Mouse (Mus musculus) ovary, postnatal 36 days (tissue): ENCODE results near the gene Shf.
A peak's percentile ranks its signal among the peaks of the same experiment; 100 is the strongest.

Experiments used
- DNase-seq: peaks from one replicate; pipeline ENCODE4 v3.0.0; 2022; ENCODE audit warnings: low spot score, mixed read lengths

The Shf gene

DNA sequence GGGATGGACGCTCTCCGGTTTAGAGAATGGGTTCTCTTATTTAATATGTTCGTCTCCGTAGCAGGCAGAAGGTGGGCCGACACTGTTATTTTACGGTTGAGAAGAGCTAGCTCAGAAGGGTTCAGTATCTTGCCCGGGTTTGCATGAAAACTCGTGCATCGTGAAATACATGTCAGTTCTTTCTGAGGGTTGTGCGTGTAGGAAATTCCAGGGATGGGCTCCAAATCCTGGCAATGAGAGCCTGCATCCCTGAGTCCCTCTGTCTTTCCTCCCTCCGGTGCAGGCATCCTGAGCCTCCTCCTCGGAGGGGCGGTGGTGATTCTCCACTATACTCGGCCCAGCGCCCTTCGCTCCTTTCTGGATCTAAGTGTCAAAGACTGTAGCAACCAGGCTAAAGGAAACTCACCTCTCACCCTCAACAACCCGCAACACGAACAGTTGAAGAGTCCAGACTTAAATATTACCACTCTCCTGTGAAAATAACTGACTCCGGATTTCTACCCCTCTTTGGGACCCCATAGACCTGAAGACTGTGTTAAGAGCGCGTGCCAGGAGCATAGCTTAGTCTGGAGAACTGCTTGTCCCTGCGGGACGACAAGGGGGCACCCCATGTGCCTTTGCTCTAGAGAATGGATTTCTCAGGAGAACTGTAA lies 66.9 kb downstream of the Shf start:
- DNase-seq: no peak

DNA sequence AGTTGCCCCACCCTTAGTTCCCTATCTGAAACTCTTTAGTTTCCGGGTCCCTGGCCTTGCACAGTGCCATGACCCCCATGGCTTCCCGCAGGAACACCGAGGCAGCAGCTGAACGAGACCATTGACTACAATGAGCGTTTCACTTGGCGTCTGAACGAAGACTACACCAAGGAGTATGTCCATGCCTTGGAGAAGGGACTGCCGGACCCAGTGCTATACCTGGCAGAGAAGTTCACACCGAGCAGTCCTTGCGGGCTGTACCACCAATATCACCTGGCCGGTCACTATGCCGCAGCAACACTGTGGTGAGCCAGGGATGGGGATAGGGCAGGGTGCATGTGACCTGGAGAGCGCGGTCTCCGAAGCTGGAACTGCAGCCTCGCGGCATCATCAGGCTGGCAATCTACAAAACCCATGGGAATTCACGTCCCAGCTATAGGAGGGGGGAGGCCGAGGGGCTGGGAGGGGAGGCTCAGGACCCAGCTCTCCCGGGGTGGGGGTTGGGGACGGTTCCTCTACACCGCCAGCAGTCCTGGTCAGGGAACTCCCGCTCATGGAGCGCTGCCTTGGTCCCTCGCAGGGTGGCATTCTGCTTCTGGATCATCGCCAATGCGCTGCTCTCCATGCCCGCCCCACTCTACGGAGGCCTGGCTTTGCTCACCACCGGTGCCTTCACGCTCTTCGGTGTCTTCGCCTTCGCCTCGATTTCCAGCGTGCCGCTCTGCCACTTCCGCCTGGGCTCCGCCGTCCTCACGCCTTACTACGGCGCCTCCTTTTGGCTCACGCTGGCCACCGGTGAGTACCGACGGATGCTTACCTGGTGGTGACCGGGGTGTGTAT lies 67.7 kb downstream of the Shf start:
- DNase-seq: peak; percentile 38

DNA sequence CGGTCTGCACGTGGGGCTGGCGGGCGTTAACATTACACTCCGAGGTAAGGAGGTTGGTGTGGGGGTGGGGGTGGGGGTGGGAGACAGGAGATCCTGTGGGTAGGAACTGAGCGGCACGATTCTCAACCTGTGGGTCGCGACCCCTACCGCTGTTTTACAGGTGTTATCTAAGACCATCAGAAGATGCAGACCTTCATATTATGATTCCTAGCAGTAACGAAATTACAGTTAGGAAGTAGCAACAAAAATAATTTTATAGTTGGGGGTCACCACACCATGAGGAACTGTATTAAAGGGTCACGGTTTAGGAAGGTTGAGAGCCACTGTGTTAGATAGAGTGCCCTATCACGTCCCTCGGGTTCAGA lies 68.3 kb downstream of the Shf start:
- DNase-seq: no peak

DNA sequence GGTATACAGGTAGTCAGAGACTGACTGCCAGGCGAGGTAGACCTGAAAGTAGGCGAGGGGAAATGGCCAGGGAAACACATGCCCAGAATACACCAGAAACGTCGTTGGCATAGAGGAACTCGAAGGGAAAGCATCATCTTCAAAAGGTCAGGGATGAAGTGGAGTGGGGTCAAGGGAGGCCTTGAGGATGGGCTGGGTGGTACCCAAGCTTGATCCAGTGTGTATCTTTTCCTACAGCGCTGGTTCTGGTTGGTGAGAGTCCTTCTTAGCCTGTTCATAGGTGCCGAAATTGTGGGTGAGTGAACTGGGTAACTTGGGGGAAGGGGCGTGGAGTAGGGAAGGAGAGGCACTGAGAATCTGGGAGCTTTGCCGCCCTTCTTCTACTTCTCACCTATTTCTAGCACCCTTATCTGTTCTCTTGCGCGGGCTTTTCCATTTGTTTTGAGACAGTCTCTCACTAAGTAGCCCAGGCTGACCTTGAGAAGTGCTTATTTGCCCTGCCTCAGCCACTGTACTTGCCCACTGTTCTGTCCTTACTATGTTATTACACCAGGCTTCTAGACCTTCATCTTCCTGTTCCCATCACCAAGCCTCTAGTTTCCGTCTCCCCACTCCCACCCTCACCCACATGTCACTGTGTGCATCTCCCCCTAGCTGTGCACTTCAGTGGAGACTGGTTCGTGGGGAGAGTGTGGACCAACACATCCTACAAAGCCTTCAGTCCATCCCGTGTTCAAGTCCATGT lies 68.9 kb downstream of the Shf start:
- no peak for DNase-seq
